Mouse (Mus musculus) CH12.LX (cell line): ENCODE data around the gene Tldc1. TPM values are rescaled to one million over a fixed set of nuclear protein-coding genes. Genes with fewer than 3 reads are reported as not detected.

Source experiments
- DNase-seq: peaks from one replicate; pipeline ENCODE4 v3.0.0-alpha.2; 2013; ENCODE audit errors: extremely low read depth
- H3K27ac ChIP-seq: 2 replicates; pipeline ENCODE4 v1.5.1; 2012; ENCODE audit warnings: low read depth, mild to moderate bottlenecking, control low read depth, moderate library complexity; ENCODE audit not compliant: insufficient read depth
- H3K27me3 ChIP-seq: replicated peaks from 2 replicates; pipeline ENCODE3; 2012; ENCODE audit warnings: inconsistent platforms
- H3K36me3 ChIP-seq, 2 experiments: replicated peaks in 1 of 2; 2 replicates each; pipeline versions ENCODE3 to v1.6.1; 2012; ENCODE audit warnings: inconsistent platforms in 1 of 2, low read length in 1 of 2, mild to moderate bottlenecking in 1 of 2, mixed read lengths in 1 of 2, moderate library complexity in 1 of 2; ENCODE audit not compliant: control insufficient read depth in 1 of 2, insufficient read depth in 1 of 2
- H3K4me1 ChIP-seq, 2 experiments: 2 replicates each; pipeline ENCODE4 v1.6.1; 2012; ENCODE audit warnings: inconsistent platforms in 1 of 2, moderate library complexity in 1 of 2; ENCODE audit not compliant: insufficient read depth in 2 of 2, control insufficient read depth in 1 of 2
- H3K4me2 ChIP-seq: 2 replicates; pipeline ENCODE4 v1.6.1; 2012; ENCODE audit warnings: low read depth, mild to moderate bottlenecking, control low read depth; ENCODE audit not compliant: poor library complexity, insufficient read depth, severe bottlenecking
- H3K4me3 ChIP-seq, 3 experiments: fragments of 150-350 bp in 1 of 3; sonication (generic) in 1 of 3; replicated peaks in 1 of 3; 2 replicates each; pipeline versions ENCODE3 to v1.5.1; 2011 to 2012; ENCODE audit warnings: low read depth in 2 of 3, low read length in 2 of 3, mild to moderate bottlenecking in 2 of 3, moderate library complexity in 2 of 3, control low read depth in 1 of 3, improper control_type of control experiment in 1 of 3, inconsistent platforms in 1 of 3, mixed read lengths in 1 of 3; ENCODE audit not compliant: poor library complexity in 1 of 3
- H3K79me2 ChIP-seq: replicated peaks from 2 replicates; pipeline ENCODE4 v1.6.1; 2012; ENCODE audit warnings: mild to moderate bottlenecking, moderate library complexity; ENCODE audit not compliant: control insufficient read depth, poor library complexity, insufficient read depth, severe bottlenecking; ENCODE audit errors: extremely low read depth
- H3K9ac ChIP-seq: 2 replicates; pipeline ENCODE4 v1.6.1; 2012; ENCODE audit warnings: low read depth, mild to moderate bottlenecking, control low read depth, moderate library complexity; ENCODE audit not compliant: insufficient read depth
- H3K9me3 ChIP-seq: replicated peaks from 2 replicates; pipeline ENCODE3; 2012; ENCODE audit warnings: low read length, inconsistent platforms, mixed read lengths
- CHD1 ChIP-seq: IDR thresholded peaks from 2 replicates; pipeline ENCODE4 v1.6.1; 2012; ENCODE audit warnings: low read depth, low read length, improper control_type of control experiment, inconsistent platforms
- CHD2 ChIP-seq: IDR thresholded peaks from 2 replicates; pipeline ENCODE4 v1.6.1; 2011; ENCODE audit warnings: low read length, improper control_type of control experiment
- CTCF ChIP-seq, 2 experiments: IDR thresholded peaks in 1 of 2; conservative IDR thresholded peaks in 1 of 2; 2 replicates each; pipeline ENCODE4 v1.5.1; 2011 to 2012; ENCODE audit warnings: low read depth in 2 of 2, low read length in 2 of 2, improper control_type of control experiment in 1 of 2, inconsistent platforms in 1 of 2, mild to moderate bottlenecking in 1 of 2, moderate library complexity in 1 of 2
- ELF1 ChIP-seq: IDR thresholded peaks from 2 replicates; pipeline ENCODE4 v1.6.1; 2014; ENCODE audit warnings: low read depth, mild to moderate bottlenecking, inconsistent platforms, low read length, improper control_type of control experiment
- EP300 ChIP-seq: IDR thresholded peaks from 2 replicates; pipeline ENCODE4 v1.6.1; 2011; ENCODE audit warnings: low read length, improper control_type of control experiment
- GABPA ChIP-seq: IDR thresholded peaks from 2 replicates; pipeline ENCODE4 v1.6.1; 2012; ENCODE audit warnings: low read depth, low read length, improper control_type of control experiment, inconsistent platforms; ENCODE audit not compliant: insufficient replicate concordance
- HCFC1 ChIP-seq: IDR thresholded peaks from 2 replicates; pipeline ENCODE4 v1.6.1; 2012; ENCODE audit warnings: low read depth, mild to moderate bottlenecking, inconsistent platforms, low read length, improper control_type of control experiment
- IRF4 ChIP-seq: IDR thresholded peaks from 2 replicates; pipeline ENCODE4 v1.6.1; 2014; ENCODE audit warnings: low read depth, mild to moderate bottlenecking, inconsistent platforms, low read length, improper control_type of control experiment
- JUND ChIP-seq: conservative IDR thresholded peaks from 2 replicates; pipeline ENCODE4 v1.6.1; 2011; ENCODE audit warnings: low read depth, low read length, improper control_type of control experiment
- KAT2A ChIP-seq: IDR thresholded peaks from 2 replicates; pipeline ENCODE4 v1.6.1; 2012; ENCODE audit warnings: low read length, improper control_type of control experiment, inconsistent platforms; ENCODE audit not compliant: insufficient replicate concordance
- MAFK ChIP-seq: IDR thresholded peaks from 2 replicates; pipeline ENCODE4 v1.6.1; 2011; ENCODE audit warnings: low read length, improper control_type of control experiment; ENCODE audit not compliant: insufficient replicate concordance
- MAZ ChIP-seq: IDR thresholded peaks from 2 replicates; pipeline ENCODE4 v1.6.1; 2012; ENCODE audit warnings: low read depth, mild to moderate bottlenecking, inconsistent platforms, low read length, improper control_type of control experiment, moderate library complexity
- MXI1 ChIP-seq: IDR thresholded peaks from 2 replicates; pipeline ENCODE4 v1.6.1; 2011; ENCODE audit warnings: mild to moderate bottlenecking, low read depth, low read length, improper control_type of control experiment
- MYC ChIP-seq: IDR thresholded peaks from 2 replicates; pipeline ENCODE4 v1.6.1; 2011; ENCODE audit warnings: low read depth, mild to moderate bottlenecking, improper control_type of control experiment, low read length
- NELFE ChIP-seq: IDR thresholded peaks from 2 replicates; pipeline ENCODE4 v1.6.1; 2011; ENCODE audit warnings: low read depth, low read length, improper control_type of control experiment
- NRF1 ChIP-seq: IDR thresholded peaks from 2 replicates; pipeline ENCODE4 v1.6.1; 2014; ENCODE audit warnings: low read depth, mild to moderate bottlenecking, inconsistent platforms, low read length, improper control_type of control experiment, moderate library complexity
- POLR2A ChIP-seq: IDR thresholded peaks from 2 replicates; pipeline ENCODE4 v1.6.1; 2011; ENCODE audit warnings: low read depth, mild to moderate bottlenecking, improper control_type of control experiment, low read length
- POLR2AphosphoS2 ChIP-seq: IDR thresholded peaks from 2 replicates; pipeline ENCODE4 v1.6.1; 2011; ENCODE audit warnings: low read depth, low read length, improper control_type of control experiment
- RAD21 ChIP-seq: IDR thresholded peaks from 2 replicates; pipeline ENCODE4 v1.6.1; 2011; ENCODE audit warnings: low read depth, mild to moderate bottlenecking, low read length, improper control_type of control experiment, moderate library complexity
- RCOR1 ChIP-seq: conservative IDR thresholded peaks from 2 replicates; pipeline ENCODE4 v1.6.1; 2012; ENCODE audit warnings: low read depth, mild to moderate bottlenecking, inconsistent platforms, low read length, improper control_type of control experiment
- SMC3 ChIP-seq: IDR thresholded peaks from 2 replicates; pipeline ENCODE4 v1.6.1; 2011; ENCODE audit warnings: low read depth, low read length, improper control_type of control experiment
- TBP ChIP-seq: conservative IDR thresholded peaks from 2 replicates; pipeline ENCODE4 v1.6.1; 2011; ENCODE audit warnings: low read depth, low read length, improper control_type of control experiment
- TCF12 ChIP-seq: IDR thresholded peaks from 2 replicates; pipeline ENCODE4 v1.6.1; 2014; ENCODE audit warnings: low read depth, mild to moderate bottlenecking, inconsistent platforms, low read length, improper control_type of control experiment
- UBTF ChIP-seq: IDR thresholded peaks from 2 replicates; pipeline ENCODE4 v1.6.1; 2012; ENCODE audit warnings: low read depth, mild to moderate bottlenecking, inconsistent platforms, low read length, improper control_type of control experiment, moderate library complexity
- USF1 ChIP-seq: IDR thresholded peaks from 2 replicates; pipeline ENCODE4 v1.6.1; 2014; ENCODE audit warnings: low read depth, mild to moderate bottlenecking, inconsistent platforms, low read length, improper control_type of control experiment
- USF2 ChIP-seq: conservative IDR thresholded peaks from 2 replicates; pipeline ENCODE4 v1.6.1; 2011; ENCODE audit warnings: low read depth, low read length, improper control_type of control experiment
- ZC3H11A ChIP-seq: IDR thresholded peaks from 2 replicates; pipeline ENCODE4 v1.6.1; 2012; ENCODE audit warnings: low read depth, mild to moderate bottlenecking, inconsistent platforms, low read length, improper control_type of control experiment
- dilution Hi-C: fragments of 300-500 bp; cut with MboI; formaldehyde crosslinking; loops from 2 replicates; pipeline ENCODE4 v1.14.3; 2020; ENCODE audit warnings: low sequenced_read_pairs; ENCODE audit not compliant: extremely low pct_unique_long_range_greater_than_20kb, extremely low pct_ligation_motif_present
- in situ Hi-C: fragments of 300-500 bp; cut with MboI; formaldehyde crosslinking; loops from 3 replicates; pipeline ENCODE4 v1.14.3; 2019; ENCODE audit warnings: low sequenced_read_pairs, low pct_ligation_motif_present, low pct_unique_long_range_greater_than_20kb, mixed read lengths
- polyA plus RNA-seq: library from polyadenylated mRNA; unstranded; fragments of >175 nt; gene quantifications from 2 replicates; pipeline ENCODE4 v1.2.1, GENCODE M21; 2012; ENCODE audit warnings: low read depth; ENCODE audit not compliant: insufficient read length
- total RNA-seq, 2 experiments: library from RNA; depleted of rRNA; stranded (reverse); fragments of 300-350 nt in 1 of 2; fragments of >200 nt in 1 of 2; gene quantifications; 2 replicates each; pipeline ENCODE4 v1.2.3; 2012 to 2014

Gene Tldc1
- total and polyA plus RNA-seq, 3 experiments: 3.8 to 10.4 (median 7.7) TPM

DNA sequence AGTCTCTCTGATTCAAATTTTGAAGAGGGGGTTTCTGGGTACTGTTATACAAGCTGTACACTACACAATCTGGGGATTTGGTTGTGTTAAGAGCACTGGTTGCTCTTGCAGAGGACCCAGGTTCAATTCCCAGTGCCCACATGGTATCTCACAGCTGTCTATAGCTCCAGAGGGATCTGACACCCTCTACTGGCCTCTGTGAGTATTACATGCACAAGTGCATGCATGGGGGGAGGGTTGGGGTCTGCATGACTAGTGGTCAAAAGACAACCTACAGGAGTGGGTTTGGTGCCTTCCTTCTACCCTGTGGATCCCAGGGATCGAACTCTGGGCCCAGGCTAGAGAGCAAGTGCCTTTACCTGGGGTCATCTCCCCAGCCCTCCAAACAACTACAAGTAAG, 24.4 kb upstream of the Tldc1 start:
- TF ChIP-seq RAD21 (peak; percentile 30), CTCF (conservative IDR thresholded peaks at IDR 0.05 in 1 of 2, IDR thresholded peaks at IDR 0.05 in 1 of 2; ENCODE audit: low read depth in 2 of 2, low read length in 2 of 2) (peak; percentile 41 to 49; a peak in 3 of 4 replicates), MAFK (no peak), SMC3 (peak; percentile 26; the same call in 1 of the 2 replicates)
- DNase-seq: no peak
- Histone ChIP-seq H3K79me2 (no peaks in the 10 kb centered on the region), H3K4me3 (no peak overlapping the region), H3K27ac (no peak overlapping the region), H3K4me1 (peaks cover 19 to 37% of the 10 kb centered on the region in 2 experiments), H3K9ac (no peak overlapping the region), H3K36me3 (peaks cover 0 to 2% of the 10 kb centered on the region in 2 experiments), H3K9me3 (peaks cover 4% of the 10 kb centered on the region), H3K27me3 (no peaks in the 10 kb centered on the region), H3K4me2 (no peak overlapping the region)
- dilution Hi-C loops (no loop called here), in situ Hi-C loops (no loop called here)

DNA sequence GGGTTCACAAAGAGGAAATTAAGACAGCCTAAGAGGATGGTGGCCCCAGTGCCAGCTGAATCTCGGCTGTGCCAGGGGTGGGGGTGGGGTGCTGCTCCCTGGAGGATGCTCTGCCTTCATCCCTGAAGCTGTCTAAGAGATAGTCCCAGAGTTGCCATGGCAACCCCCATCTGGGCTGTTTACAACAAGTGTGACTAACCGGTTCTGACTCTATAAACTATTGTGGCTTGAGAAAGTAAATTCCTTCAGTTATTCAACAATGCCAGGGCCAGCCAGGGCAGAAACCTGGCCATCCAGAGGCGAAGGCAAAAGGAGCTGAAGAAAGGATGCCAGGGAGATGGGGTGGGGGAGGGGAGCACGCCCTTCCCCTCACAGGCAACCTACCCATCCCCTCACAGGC, 23.0 kb upstream of the Tldc1 start:
- dilution Hi-C loops: no loop called here
- in situ Hi-C loops: no loop called here
- Histone ChIP-seq H3K4me3 (no peak overlapping the region), H3K27me3 (no peaks in the 10 kb centered on the region), H3K9me3 (peaks cover 4% of the 10 kb centered on the region), H3K4me2 (no peak overlapping the region), H3K27ac (no peak overlapping the region), H3K36me3 (no peaks in the 10 kb centered on the region), H3K79me2 (no peaks in the 10 kb centered on the region), H3K4me1 (peaks cover 10 to 23% of the 10 kb centered on the region in 2 experiments), H3K9ac (no peak overlapping the region)
- DNase-seq: no peak
- TF ChIP-seq MAZ (no peak), UBTF (no peak), EP300 (no peak), ELF1 (no peak), CHD1 (no peak), IRF4 (no peak), CHD2 (no peak), NRF1 (no peak), KAT2A (no peak), GABPA (no peak), ZC3H11A (no peak), TCF12 (no peak)

DNA sequence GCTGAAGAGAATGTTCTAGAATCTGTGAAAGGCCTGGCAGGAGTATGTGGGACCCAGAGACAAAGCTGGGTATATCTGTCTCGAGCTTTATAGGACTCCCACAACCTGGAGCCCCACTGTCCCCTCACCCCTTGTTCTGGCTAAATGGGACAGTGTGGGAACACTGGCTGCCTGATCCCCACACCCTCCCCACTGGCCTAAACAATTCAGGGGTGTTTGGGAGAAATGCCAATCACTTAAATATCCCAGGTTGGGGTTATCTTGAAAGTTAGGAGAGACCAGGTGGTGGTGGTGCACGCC, 20.7 kb upstream of the Tldc1 start:
- Histone ChIP-seq H3K27me3 (no peaks in the 10 kb centered on the region), H3K9me3 (peaks cover 4% of the 10 kb centered on the region), H3K4me1 (peaks cover 7 to 24% of the 10 kb centered on the region in 2 experiments), H3K27ac (no peak overlapping the region), H3K36me3 (no peaks in the 10 kb centered on the region), H3K79me2 (no peaks in the 10 kb centered on the region), H3K9ac (no peak overlapping the region), H3K4me3 (no peak overlapping the region), H3K4me2 (peak overlapping the region; percentile 10; the same call in 1 of the 2 replicates)
- no peak for TF ChIP-seq NELFE
- TF ChIP-seq USF1: no peak
- TF ChIP-seq JUND: no peak
- no peak for TF ChIP-seq MAZ
- no peak for TF ChIP-seq TCF12
- TF ChIP-seq KAT2A: no peak
- TF ChIP-seq GABPA: no peak
- TF ChIP-seq USF2: no peak
- no peak for TF ChIP-seq POLR2A
- TF ChIP-seq IRF4: no peak
- no peak for TF ChIP-seq HCFC1
- no peak for TF ChIP-seq CHD1
- TF ChIP-seq RAD21: no peak
- TF ChIP-seq CHD2: no peak
- no peak for TF ChIP-seq MXI1
- TF ChIP-seq RCOR1: no peak
- TF ChIP-seq MYC: no peak
- TF ChIP-seq POLR2AphosphoS2: no peak
- no peak for TF ChIP-seq TBP
- dilution Hi-C loops (no loop called here), in situ Hi-C loops (no loop called here)
- no peak for DNase-seq
